Mouse (Mus musculus) bone marrow macrophage, adult 2 months (primary cell): Measurements from ENCODE around the gene Oxct2a. TPM values are rescaled to one million over a fixed set of nuclear protein-coding genes. Genes with fewer than 3 reads are reported as not detected.

Experiments used
- H3K27ac ChIP-seq: 2 replicates; pipeline ENCODE4 v1.5.1; 2012; ENCODE audit warnings: low read depth, low read length; ENCODE audit not compliant: insufficient read depth
- H3K4me1 ChIP-seq: 2 replicates; pipeline ENCODE4 v1.6.1; 2012; ENCODE audit warnings: low read length; ENCODE audit not compliant: control insufficient read depth, insufficient read depth
- H3K4me3 ChIP-seq: 2 replicates; pipeline ENCODE4 v1.5.1; 2012; ENCODE audit warnings: mild to moderate bottlenecking, low read length, moderate library complexity; ENCODE audit not compliant: insufficient read depth
- CTCF ChIP-seq: IDR thresholded peaks from 2 replicates; pipeline ENCODE4 v1.5.1; 2012; ENCODE audit warnings: low read depth, mild to moderate bottlenecking, low read length, moderate library complexity
- POLR2A ChIP-seq: IDR thresholded peaks from 2 replicates; pipeline ENCODE4 v1.6.1; 2012; ENCODE audit warnings: mild to moderate bottlenecking, low read depth, low read length, borderline replicate concordance
- polyA plus RNA-seq: library from polyadenylated mRNA; stranded (reverse); fragments of >200 nt; gene quantifications from 2 replicates; pipeline ENCODE4 v1.2.4, GENCODE M21; 2012; ENCODE audit not compliant: missing spikeins, insufficient read depth, insufficient read length

The Oxct2a gene
- polyA plus RNA-seq, 1 experiment, result not detected

GRCm38 (mm10) chr4:123282500-123282899 is 40.9 kb downstream of the Oxct2a start:
- H3K27ac ChIP-seq, result peak overlapping the region; percentile 79
- peaks cover 12% of the 10 kb centered on the region for H3K4me1 ChIP-seq
- H3K4me3 ChIP-seq, result peak overlapping the region; percentile 98; the same call in 1 of the 2 replicates
- no peak; the same call in 1 of the 2 replicates for TF ChIP-seq POLR2A
- TF ChIP-seq CTCF, result peak; percentile 28; the same call in 1 of the 2 replicates

DNA sequence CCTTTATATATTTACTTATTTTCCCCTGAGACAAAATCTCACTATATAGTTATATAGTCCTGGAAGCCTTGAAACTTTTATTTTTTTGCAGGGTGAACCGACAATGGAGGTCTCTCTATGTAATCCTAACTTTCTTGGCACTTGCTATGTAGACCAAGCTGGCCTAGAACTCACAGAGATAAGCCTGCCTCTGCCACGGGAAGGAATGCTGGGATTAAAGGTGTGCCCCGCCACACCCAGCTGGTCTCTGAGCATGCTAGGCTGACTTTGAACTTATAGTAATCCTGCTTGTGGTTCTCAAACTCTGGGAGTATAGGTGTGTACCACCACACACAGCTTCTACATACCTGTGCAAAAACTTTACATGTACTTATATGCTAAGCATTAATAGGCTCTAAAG is 43.3 kb downstream of the Oxct2a start:
- Histone ChIP-seq H3K27ac (no peak overlapping the region), H3K4me3 (no peak overlapping the region), H3K4me1 (peaks cover 3% of the 10 kb centered on the region)
- no peak for TF ChIP-seq CTCF
- TF ChIP-seq POLR2A, result no peak

Other genes starting within 250 kb of the Oxct2a start
- not detected in 2 replicates for gene Bmp8b, start 218.5 kb downstream of the Oxct2a start, polyA plus RNA-seq
- not detected in 2 replicates for gene Oxct2b, start 207.4 kb downstream of the Oxct2a start, polyA plus RNA-seq
- gene Ppie, start 183.7 kb downstream of the Oxct2a start, polyA plus RNA-seq, result 20.5 and 20.7 TPM in 2 replicates
- not detected in 2 replicates for gene Hpcal4, start 140.4 kb downstream of the Oxct2a start, polyA plus RNA-seq
- gene Nt5c1a, start 122.1 kb downstream of the Oxct2a start, polyA plus RNA-seq, result not detected in 2 replicates
- not detected in 2 replicates for gene Heyl, start 90.1 kb downstream of the Oxct2a start, polyA plus RNA-seq
- gene Pabpc4, start 61.3 kb downstream of the Oxct2a start, polyA plus RNA-seq, result 16.7 and 18.3 TPM in 2 replicates
- not detected in 2 replicates for gene Bmp8a, start 19.6 kb upstream of the Oxct2a start, polyA plus RNA-seq